Mouse (Mus musculus) layer of hippocampus, adult 2 months (tissue): ENCODE measurements around the gene Iqcm. TPM values are rescaled to one million over a fixed set of nuclear protein-coding genes. Genes with fewer than 3 reads are reported as not detected.
"Not testable (repeated sequence)": the region's sequence is repeated elsewhere in the genome, so short reads cannot be mapped to it uniquely, and the experiment has no call there.

Source experiments
- DNase-seq, 2 experiments: peaks; one replicate each; pipeline ENCODE4 v3.0.0; 2022; ENCODE audit warnings: low spot score in 2 of 2
- H3K27ac ChIP-seq: fragments of 200-600 bp; 2 replicates; pipeline ENCODE4 v1.8.1; 2022
- H3K4me3 ChIP-seq: fragments of 200-600 bp; 2 replicates; pipeline ENCODE4 v1.8.1; 2022; ENCODE audit warnings: mild to moderate bottlenecking
- CTCF ChIP-seq: fragments of 200-600 bp; conservative IDR thresholded peaks from 2 replicates; pipeline ENCODE4 v1.8.1; 2022; ENCODE audit warnings: antibody characterized with exemption, mild to moderate bottlenecking, moderate library complexity
- long read RNA-seq, 2 experiments: library from polyadenylated mRNA; stranded (forward); transcript quantifications; one replicate each; pipeline ENCODE4 v2.0.0; 2021; ENCODE audit warnings: borderline mapping rate in 2 of 2
- total RNA-seq, 2 experiments: library from RNA; stranded (reverse); gene quantifications; 2 replicates each; pipeline ENCODE4 v1.2.3; 2021

Iqcm gene
- total RNA-seq = under 1 TPM; 0.26 to 0.27 TPM
- long read RNA-seq, experiment 1 = 0 reads
- long read RNA-seq, experiment 2, partial matches to known transcripts = 0 of 1 reads
- long read RNA-seq, experiment 2, other reads (novel, unspliced or antisense) = 1 of 1 reads

GRCm38 (mm10) chr8:75448394-75448793 lies at the start of gene Iqcm:
Gene Iqcm (plus strand): TSS chr8:75448694.
- no peak for TF ChIP-seq CTCF
- no peak within 1 kb of the TSS for H3K4me3 ChIP-seq
- no peak within 1 kb of the TSS for H3K27ac ChIP-seq
- DNase-seq = no peak

- Histone ChIP-seq H3K4me3 (no peak within 1 kb of the TSS), H3K27ac (no peak within 1 kb of the TSS)
- TF ChIP-seq CTCF = no peak
- no peak for DNase-seq
Observed at GRCm38 (mm10) chr8:75406489-75406888, 42.0 kb upstream of the Iqcm start, which contains the start of gene Gm10358. Gene Gm10358 (minus strand): TSS chr8:75406589.

GRCm38 (mm10) chr8:75415696-75416095 lies 32.8 kb upstream of the Iqcm start:
- H3K4me3 ChIP-seq, DNase-seq, H3K27ac ChIP-seq: not testable (repeated sequence)

DNA sequence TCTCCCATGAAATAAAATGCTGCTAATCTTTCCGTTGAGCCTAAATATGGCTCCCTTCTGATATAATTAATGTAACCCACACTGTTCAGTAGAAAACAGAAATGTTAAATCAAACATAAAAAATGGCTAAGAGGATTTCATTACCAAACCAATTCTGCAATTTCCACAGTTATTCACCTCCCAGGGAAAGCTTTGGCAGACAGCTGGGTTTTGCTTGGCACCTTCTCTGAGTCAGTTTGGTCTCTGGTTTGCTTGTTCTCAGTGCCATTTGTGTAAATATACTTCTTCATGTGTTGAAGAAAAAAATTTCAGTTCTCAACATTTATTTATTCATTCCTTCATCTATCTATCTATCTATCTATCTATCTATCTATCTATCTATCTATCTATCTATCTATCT lies 28.3 kb downstream of the Iqcm start:
- no peak for TF ChIP-seq CTCF
- H3K4me3 ChIP-seq = no peak overlapping the region
- H3K27ac ChIP-seq = peak overlapping the region; percentile 36; the same call in 1 of the 2 replicates
- peak; percentile 38 to 39 for DNase-seq

- no peak overlapping the region for H3K4me3 ChIP-seq
- TF ChIP-seq CTCF = no peak
- H3K27ac ChIP-seq = no peak overlapping the region
- no peak for DNase-seq
Observed at GRCm38 (mm10) chr8:75489035-75489678, 40.7 kb downstream of the Iqcm start.

GRCm38 (mm10) chr8:75509299-75509698 lies 60.8 kb downstream of the Iqcm start:
- DNase-seq = no peak
- no peak for TF ChIP-seq CTCF
- Histone ChIP-seq H3K27ac (no peak overlapping the region), H3K4me3 (no peak overlapping the region)

GRCm38 (mm10) chr8:75513786-75514185 lies 65.3 kb downstream of the Iqcm start:
- no peak overlapping the region for H3K27ac ChIP-seq
- DNase-seq = no peak
- TF ChIP-seq CTCF = no peak
- no peak overlapping the region for H3K4me3 ChIP-seq

DNA sequence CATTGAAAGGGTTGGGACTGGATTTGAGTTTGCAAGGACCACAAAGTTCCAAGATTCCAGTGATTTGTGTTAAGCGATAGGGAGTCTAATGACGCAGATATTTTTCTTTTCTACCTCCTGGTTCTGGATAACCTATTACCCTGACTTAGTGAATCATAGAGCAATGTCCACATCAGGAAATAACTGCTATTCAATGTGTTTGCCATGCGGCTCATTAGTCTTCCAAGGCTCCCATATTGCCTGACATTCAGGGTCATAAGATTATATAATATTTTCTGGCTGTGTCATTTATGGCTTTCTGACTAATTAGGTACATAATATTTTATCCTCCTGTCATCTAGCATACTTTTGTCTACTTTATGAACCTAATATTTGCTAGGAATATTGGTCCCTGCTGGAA lies 100.8 kb downstream of the Iqcm start:
- no peak for DNase-seq
- no peak overlapping the region for H3K4me3 ChIP-seq
- no peak overlapping the region for H3K27ac ChIP-seq
- no peak for TF ChIP-seq CTCF

- Histone ChIP-seq H3K27ac (no peak overlapping the region), H3K4me3 (no peak overlapping the region)
- TF ChIP-seq CTCF = no peak
- DNase-seq = no peak
Observed at GRCm38 (mm10) chr8:75596281-75596680, 147.8 kb downstream of the Iqcm start.

GRCm38 (mm10) chr8:75642958-75643357 lies 194.5 kb downstream of the Iqcm start:
- DNase-seq = no peak
- TF ChIP-seq CTCF = no peak
- no peak overlapping the region for H3K27ac ChIP-seq
- H3K4me3 ChIP-seq = no peak overlapping the region

GRCm38 (mm10) chr8:75659287-75659686 lies 210.8 kb downstream of the Iqcm start:
- DNase-seq = peak; percentile 46 to 78

GRCm38 (mm10) chr8:75746561-75746960 lies 298.1 kb downstream of the Iqcm start:
- no peak for DNase-seq
- no peak for TF ChIP-seq CTCF
- H3K4me3 ChIP-seq = no peak overlapping the region
- H3K27ac ChIP-seq = no peak overlapping the region

More at GRCm38 (mm10) chr8:75659287-75659686, 210.8 kb downstream of the Iqcm start:
- H3K4me3 ChIP-seq = no peak overlapping the region
- no peak for TF ChIP-seq CTCF
- no peak overlapping the region; the same call in 1 of the 2 replicates for H3K27ac ChIP-seq

DNA sequence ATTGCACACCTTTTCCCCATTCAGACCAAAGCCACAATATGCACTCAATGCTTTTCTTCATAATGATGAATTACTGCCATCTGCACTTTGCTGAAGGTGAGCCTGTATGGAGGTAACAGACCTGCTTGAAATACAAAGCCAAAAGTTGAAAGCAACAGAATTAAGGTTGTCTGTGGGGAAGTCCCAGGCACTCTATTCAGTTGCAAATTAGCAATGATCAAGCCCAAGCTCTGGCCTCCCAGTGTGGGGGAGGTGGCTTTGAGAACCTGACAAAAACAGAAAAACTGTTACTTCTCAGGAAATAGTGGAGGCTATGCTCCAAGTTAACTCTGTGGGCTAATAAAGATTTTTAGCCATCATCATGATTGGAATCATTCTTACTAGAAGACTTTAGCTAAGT lies 307.1 kb downstream of the Iqcm start:
- DNase-seq = no peak
- TF ChIP-seq CTCF = no peak
- H3K27ac ChIP-seq = no peak overlapping the region

DNA sequence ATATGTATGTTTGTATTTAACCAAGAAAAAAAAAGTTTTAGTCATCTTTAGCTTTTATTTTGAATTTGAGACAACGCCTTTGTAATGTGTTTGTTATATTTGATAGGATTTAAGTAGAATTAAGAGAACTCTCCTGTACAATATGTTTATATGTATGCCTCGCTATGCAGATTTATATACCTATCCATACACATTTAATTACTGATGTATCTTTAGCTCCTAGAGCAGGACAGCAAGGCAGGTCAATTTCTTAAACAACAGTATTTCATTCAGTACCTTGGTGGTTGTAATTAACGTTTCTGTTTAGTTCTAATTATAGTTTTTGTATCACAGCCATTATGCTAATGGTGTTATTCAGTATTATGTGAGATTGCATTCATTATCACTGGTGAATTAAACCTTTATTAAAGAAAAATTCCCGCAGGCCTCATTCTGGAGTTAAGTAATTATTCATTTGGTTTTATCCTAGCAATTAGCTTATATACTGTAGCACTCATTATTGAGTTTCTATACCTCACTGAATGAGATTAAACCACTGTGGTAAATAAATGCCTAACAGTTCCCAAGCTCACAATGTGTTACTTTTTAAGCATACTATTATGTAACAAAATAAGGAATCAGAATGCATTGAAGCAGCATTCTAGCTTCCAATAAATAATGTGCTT lies 380.1 kb downstream of the Iqcm start:
- Histone ChIP-seq H3K4me3 (no peak overlapping the region), H3K27ac (no peak overlapping the region)
- no peak for DNase-seq
- no peak for TF ChIP-seq CTCF

More for the DNA sequence above, 307.1 kb downstream of the Iqcm start:
- no peak overlapping the region for H3K4me3 ChIP-seq
